Mouse (Mus musculus) midbrain, embryonic 14.5 days (tissue): Measurements from ENCODE around the gene Ldhc. TPM values are rescaled to one million over a fixed set of nuclear protein-coding genes. Genes with fewer than 3 reads are reported as not detected.
"Not testable (repeated sequence)": the region's sequence is repeated elsewhere in the genome, so short reads cannot be mapped to it uniquely, and the experiment has no call there.

Source experiments
- ATAC-seq: fragments of 200-750 bp; cut with Nextera tagmentation; 2 replicates; pipeline ENCODE4 v1.8.0; 2017; ENCODE audit warnings: moderate number of reproducible peaks, moderate library complexity; ENCODE audit not compliant: low FRiP score, low TSS enrichment
- DNase-seq: peaks from one replicate; pipeline ENCODE4 v3.0.0-alpha.2; 2015
- H3K27ac ChIP-seq: fragments of 300-500 bp; sonication (generic); replicated peaks from 2 replicates; pipeline ENCODE4 v1.5.1; 2014; ENCODE audit warnings: mild to moderate bottlenecking, low read depth, low read length, moderate library complexity
- H3K27me3 ChIP-seq: fragments of 300-500 bp; sonication (generic); 2 replicates; pipeline ENCODE4 v1.6.1; 2014; ENCODE audit warnings: low read length, control low read depth, mixed read lengths; ENCODE audit not compliant: control insufficient read depth, insufficient read depth
- H3K36me3 ChIP-seq: fragments of 300-500 bp; sonication (generic); 2 replicates; pipeline ENCODE4 v1.6.1; 2014; ENCODE audit warnings: low read length, control low read depth; ENCODE audit not compliant: control insufficient read depth, insufficient read depth
- H3K4me1 ChIP-seq: fragments of 300-500 bp; sonication (generic); 2 replicates; pipeline ENCODE4 v1.6.1; 2014; ENCODE audit warnings: mild to moderate bottlenecking, antibody characterized with exemption, low read length, control low read depth; ENCODE audit not compliant: control insufficient read depth, insufficient read depth
- H3K4me2 ChIP-seq: fragments of 300-500 bp; sonication (generic); 2 replicates; pipeline ENCODE4 v1.6.1; 2014; ENCODE audit warnings: mild to moderate bottlenecking, low read length, moderate library complexity
- H3K4me3 ChIP-seq: fragments of 300-500 bp; sonication (generic); replicated peaks from 2 replicates; pipeline ENCODE4 v1.5.1; 2014; ENCODE audit warnings: low read depth, low read length
- H3K9ac ChIP-seq: fragments of 300-500 bp; sonication (generic); replicated peaks from 2 replicates; pipeline ENCODE4 v1.6.1; 2014; ENCODE audit warnings: mild to moderate bottlenecking, low read length, moderate library complexity
- H3K9me3 ChIP-seq: fragments of 300-500 bp; sonication (generic); 2 replicates; pipeline ENCODE4 v1.6.1; 2016; ENCODE audit warnings: low read length, control low read depth, mixed read lengths; ENCODE audit not compliant: control insufficient read depth
- WGBS: fragments of 180-500 bp; shearing (Covaris S2); extraction: QIAGEN DNeasy Blood & Tissue Kit; methylation state at CpG from one replicate; pipeline ENCODE4 v1.1.7; 2014; 5-methylcytosine and 5-hydroxymethylcytosine counted together
- polyA plus RNA-seq: library from polyadenylated mRNA; unstranded; fragments of >200 nt; fragmentation: Nextera tagmentation; extraction: Ambion mirVana; gene quantifications from 2 replicates; pipeline ENCODE4 v1.2.1, GENCODE M21; 2014

Gene Ldhc
- polyA plus RNA-seq, 1 experiment from 2014 or later: 0.20 TPM

DNA sequence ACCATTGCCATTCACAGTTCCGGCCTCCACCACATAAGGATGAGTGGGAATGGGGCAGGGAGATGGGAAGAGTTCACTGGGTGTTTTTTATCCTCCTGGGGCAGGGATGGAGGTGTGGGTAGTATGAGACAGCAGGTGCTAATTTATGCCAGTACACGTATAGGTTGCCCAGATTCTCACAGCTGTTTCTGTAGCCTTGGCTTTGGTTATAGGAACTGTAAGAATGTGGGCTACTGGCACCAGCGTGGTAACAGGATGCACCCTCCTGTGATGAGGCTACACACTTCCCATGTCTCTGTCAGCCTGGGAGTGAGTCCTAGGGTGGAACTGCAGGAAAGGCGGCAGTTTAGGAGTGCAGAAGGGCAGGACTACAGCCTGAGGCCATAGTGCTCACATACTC lies 15.8 kb downstream of the Ldhc start:
- no peak overlapping the region for H3K4me2 ChIP-seq
- no peaks in the 10 kb centered on the region for H3K36me3 ChIP-seq
- H3K27ac ChIP-seq: no peak overlapping the region
- no peak overlapping the region for H3K9ac ChIP-seq
- H3K4me3 ChIP-seq: no peak overlapping the region
- H3K27me3 ChIP-seq: no peaks in the 10 kb centered on the region
- no peaks in the 10 kb centered on the region for H3K9me3 ChIP-seq
- 77% methylated on average over 4 of the region's 4 CpGs for WGBS
- no peak for ATAC-seq
- no peaks in the 10 kb centered on the region for H3K4me1 ChIP-seq
- no peak for DNase-seq

DNA sequence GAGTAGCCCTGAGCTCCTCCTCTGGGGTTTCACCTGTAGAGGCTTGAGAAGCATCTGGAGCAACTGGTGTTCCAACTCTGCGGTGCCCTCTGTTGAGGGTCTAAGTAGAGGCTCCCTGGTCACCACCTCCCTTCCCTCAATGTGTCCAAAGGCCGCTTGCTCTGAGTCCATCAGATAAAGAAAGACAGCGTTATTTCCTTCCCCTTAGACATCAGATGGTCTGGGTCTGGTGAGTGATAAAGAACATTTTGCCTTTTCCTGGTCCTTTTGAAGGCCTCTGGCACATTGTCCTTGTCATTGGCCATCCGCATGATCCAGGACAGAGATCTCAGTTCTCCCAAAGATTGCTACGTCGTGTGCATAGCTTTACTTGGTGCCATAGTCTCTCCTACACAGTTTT lies 16.3 kb downstream of the Ldhc start:
- H3K4me1 ChIP-seq: no peaks in the 10 kb centered on the region
- WGBS: 89% methylated on average over 6 of the region's 6 CpGs

DNA sequence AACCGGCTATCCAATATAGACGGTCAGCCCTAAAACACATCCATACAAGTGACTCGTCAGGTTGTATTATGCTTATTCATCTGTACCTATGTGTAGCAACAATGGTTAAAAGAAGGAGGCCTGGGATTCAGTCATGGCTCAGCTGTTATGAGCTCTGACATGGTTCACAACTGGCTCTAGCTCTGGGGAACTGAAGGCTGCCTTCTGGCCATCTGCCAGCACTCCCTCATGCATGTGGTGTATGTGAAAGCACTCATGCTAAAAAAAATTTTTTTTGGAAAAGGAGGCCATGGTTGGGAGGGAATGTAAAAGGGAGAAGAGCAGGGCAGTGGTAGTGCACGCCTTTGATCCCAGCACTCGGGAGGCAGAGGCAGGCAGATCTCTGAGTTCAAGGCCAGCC lies 18.8 kb downstream of the Ldhc start:
- no peaks in the 10 kb centered on the region for H3K27me3 ChIP-seq
- ATAC-seq (no peak), DNase-seq (no peak)

More for the DNA sequence above, 16.3 kb downstream of the Ldhc start:
- Histone ChIP-seq H3K4me2 (no peak overlapping the region), H3K9ac (no peak overlapping the region), H3K36me3 (no peaks in the 10 kb centered on the region), H3K9me3 (no peaks in the 10 kb centered on the region), H3K27ac (no peak overlapping the region), H3K4me3 (no peak overlapping the region), H3K27me3 (no peaks in the 10 kb centered on the region)
- no peak for ATAC-seq
- DNase-seq: no peak

DNA sequence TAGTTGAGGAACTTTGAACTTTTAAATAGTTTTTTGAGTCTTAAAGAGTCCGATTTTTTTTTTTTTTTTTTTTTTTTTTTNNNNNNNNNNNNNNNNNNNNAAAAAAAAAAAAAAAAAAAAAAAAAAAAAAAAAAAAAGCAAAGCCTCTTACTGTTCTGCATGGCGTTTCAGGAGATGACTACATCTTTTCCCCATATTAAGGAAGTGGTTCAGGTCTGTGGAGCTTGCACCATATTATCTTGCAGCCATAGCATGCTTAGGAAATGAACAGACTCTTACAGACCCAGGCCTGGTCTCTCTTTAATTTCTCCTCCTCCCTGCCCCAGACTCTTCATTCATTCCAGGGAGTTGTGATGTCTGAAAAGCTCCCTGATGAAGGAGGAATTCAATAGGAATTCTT lies 20.0 kb downstream of the Ldhc start:
- no peak overlapping the region for H3K4me2 ChIP-seq
- no peaks in the 10 kb centered on the region for H3K27me3 ChIP-seq
- H3K4me1 ChIP-seq: no peaks in the 10 kb centered on the region
- H3K9me3 ChIP-seq: no peaks in the 10 kb centered on the region
- ATAC-seq (no peak), DNase-seq (no peak)
- H3K27ac ChIP-seq: no peak overlapping the region
- no peak overlapping the region for H3K4me3 ChIP-seq
- H3K9ac ChIP-seq: no peak overlapping the region
- 92% methylated on average over 2 of the region's 2 CpGs for WGBS
- H3K36me3 ChIP-seq: peaks cover 19% of the 10 kb centered on the region

More for the DNA sequence above, 18.8 kb downstream of the Ldhc start:
- no peak overlapping the region for H3K9ac ChIP-seq
- no peak overlapping the region for H3K27ac ChIP-seq
- peaks cover 8% of the 10 kb centered on the region for H3K36me3 ChIP-seq
- no peak overlapping the region for H3K4me2 ChIP-seq
- H3K4me1 ChIP-seq: no peaks in the 10 kb centered on the region
- no peak overlapping the region for H3K4me3 ChIP-seq
- H3K9me3 ChIP-seq: no peaks in the 10 kb centered on the region
- WGBS: 97% methylated on average over 5 of the region's 5 CpGs

DNA sequence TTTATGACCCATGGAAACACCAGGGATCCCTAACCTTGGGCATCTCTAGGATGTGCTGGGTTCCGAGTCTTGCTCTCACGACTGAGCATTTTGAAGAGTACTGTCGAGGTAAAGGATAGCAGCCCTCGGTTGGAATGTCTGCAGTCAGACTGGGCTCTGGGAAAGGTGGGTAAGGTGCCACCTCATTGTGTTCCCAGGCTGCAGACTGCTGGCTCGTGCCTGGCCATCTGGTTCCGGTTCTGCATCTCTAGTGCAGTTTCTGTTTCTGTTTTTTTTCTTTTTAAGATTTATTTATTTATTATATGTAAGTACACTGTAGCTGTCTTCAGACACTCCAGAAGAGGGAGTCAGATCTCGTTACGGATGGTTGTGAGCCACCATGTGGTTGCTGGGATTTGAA lies 20.9 kb downstream of the Ldhc start:
- 93% methylated on average over 7 of the region's 8 CpGs for WGBS
- H3K4me3 ChIP-seq, H3K4me1 ChIP-seq, H3K4me2 ChIP-seq, H3K9me3 ChIP-seq, H3K9ac ChIP-seq, H3K27ac ChIP-seq, DNase-seq, ATAC-seq, H3K27me3 ChIP-seq: not testable (repeated sequence)
- H3K36me3 ChIP-seq: peaks cover 29% of the 10 kb centered on the region

DNA sequence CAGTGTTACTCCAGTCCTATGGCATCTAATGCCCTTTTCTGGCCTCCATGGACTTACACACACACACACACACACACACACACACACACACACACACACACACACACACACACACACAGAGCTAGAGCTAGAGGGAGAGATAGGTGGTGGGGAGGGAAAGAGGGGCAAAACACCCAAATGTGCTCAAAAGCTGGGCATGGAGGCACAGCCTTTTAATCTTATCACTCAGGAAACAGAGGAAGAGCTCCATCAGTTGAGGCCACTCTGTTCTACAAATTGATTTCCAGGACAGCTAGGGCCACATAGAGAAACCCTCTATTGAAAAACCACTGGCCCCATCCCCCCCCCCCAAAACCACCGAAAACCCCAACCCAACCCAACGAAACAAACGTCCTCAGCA lies 22.3 kb downstream of the Ldhc start:
- ATAC-seq: no peak
- no peak overlapping the region for H3K4me3 ChIP-seq

DNA sequence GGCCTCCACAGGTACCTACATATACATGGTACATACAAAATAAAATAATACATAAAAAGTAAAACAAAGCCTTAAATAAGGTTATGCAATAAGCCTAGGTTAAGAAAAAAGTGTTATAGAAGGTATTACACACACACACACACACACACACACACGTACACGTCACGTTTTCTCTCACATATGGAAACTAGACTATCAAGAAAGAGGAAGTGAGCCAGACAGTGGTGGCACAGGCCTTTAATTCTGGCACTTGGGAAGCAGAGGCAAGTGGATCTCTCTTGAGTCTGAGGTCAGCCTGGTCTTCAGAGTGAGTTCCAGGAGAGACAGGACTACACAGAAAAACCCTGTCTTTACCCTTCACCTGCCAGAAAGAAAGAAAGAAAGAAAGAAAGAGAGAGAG lies 34.5 kb downstream of the Ldhc start:
- no peak overlapping the region for H3K9ac ChIP-seq
- H3K36me3 ChIP-seq: peaks cover 88% of the 10 kb centered on the region
- H3K4me1 ChIP-seq: no peaks in the 10 kb centered on the region
- no peak overlapping the region for H3K4me2 ChIP-seq
- no peak overlapping the region for H3K27ac ChIP-seq
- no peaks in the 10 kb centered on the region for H3K27me3 ChIP-seq
- no peaks in the 10 kb centered on the region for H3K9me3 ChIP-seq
- WGBS: 97% methylated on average over 3 of the region's 3 CpGs
- no peak overlapping the region for H3K4me3 ChIP-seq
- ATAC-seq (no peak), DNase-seq (no peak)

More for the DNA sequence above, 22.3 kb downstream of the Ldhc start:
- H3K4me2 ChIP-seq: no peak overlapping the region
- H3K9me3 ChIP-seq: no peaks in the 10 kb centered on the region
- no peaks in the 10 kb centered on the region for H3K27me3 ChIP-seq
- H3K9ac ChIP-seq: no peak overlapping the region
- no peak for DNase-seq
- 91% methylated on average over 3 of the region's 3 CpGs for WGBS
- no peak overlapping the region for H3K27ac ChIP-seq
- H3K4me1 ChIP-seq: no peaks in the 10 kb centered on the region
- peaks cover 42% of the 10 kb centered on the region for H3K36me3 ChIP-seq

DNA sequence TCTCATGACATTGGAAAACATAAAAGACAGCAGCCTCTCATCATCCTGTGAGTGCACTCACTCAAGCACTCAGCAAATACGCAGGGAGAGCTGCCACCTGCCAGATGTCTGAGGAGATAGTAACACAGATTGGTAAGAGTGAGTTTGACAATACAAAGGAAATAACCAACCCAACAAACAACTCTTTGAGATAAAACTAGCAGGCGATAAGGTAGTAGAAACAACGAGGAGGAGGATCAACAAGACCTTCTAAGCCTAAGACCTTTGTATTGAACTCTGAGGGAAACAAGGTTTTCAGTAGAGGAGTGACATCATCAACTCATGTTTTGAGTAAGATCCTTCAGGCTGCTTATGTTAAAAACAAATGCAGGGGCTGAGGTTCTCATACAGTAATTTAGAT lies 38.3 kb downstream of the Ldhc start:
- H3K36me3 ChIP-seq: peaks cover 86% of the 10 kb centered on the region

DNA sequence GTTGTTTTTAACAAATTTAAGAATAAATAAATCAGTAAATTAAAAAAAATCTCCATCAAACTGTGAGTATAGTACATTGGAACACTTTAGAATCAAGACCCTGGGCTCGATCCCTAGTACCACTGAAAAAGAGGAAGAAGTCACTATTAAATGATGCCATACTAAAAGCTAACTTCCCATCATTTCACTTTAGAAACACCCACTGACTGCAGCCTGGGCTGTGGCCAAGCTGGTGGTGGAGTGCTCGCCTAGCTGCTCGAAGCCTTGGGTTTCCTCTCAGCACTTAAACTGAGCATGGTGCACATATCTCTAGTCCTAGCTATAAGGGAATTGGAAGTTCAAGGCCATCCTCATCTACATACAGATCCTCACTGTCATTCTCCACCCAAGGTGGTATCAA lies 50.2 kb downstream of the Ldhc start:
- no peak overlapping the region for H3K9ac ChIP-seq
- no peaks in the 10 kb centered on the region for H3K27me3 ChIP-seq
- no peak overlapping the region for H3K4me2 ChIP-seq
- H3K4me3 ChIP-seq: no peak overlapping the region
- no peaks in the 10 kb centered on the region for H3K9me3 ChIP-seq
- H3K4me1 ChIP-seq: no peaks in the 10 kb centered on the region
- H3K27ac ChIP-seq: no peak overlapping the region
- DNase-seq (no peak), ATAC-seq (no peak)
- 94% methylated on average over 3 of the region's 3 CpGs for WGBS
- peaks cover 78% of the 10 kb centered on the region for H3K36me3 ChIP-seq

More for the DNA sequence above, 38.3 kb downstream of the Ldhc start:
- no peaks in the 10 kb centered on the region for H3K4me1 ChIP-seq
- H3K4me2 ChIP-seq: no peak overlapping the region
- H3K9me3 ChIP-seq: no peaks in the 10 kb centered on the region
- no peaks in the 10 kb centered on the region for H3K27me3 ChIP-seq
- no peak overlapping the region for H3K4me3 ChIP-seq
- H3K27ac ChIP-seq: no peak overlapping the region
- no peak for DNase-seq
- no peak for ATAC-seq
- H3K9ac ChIP-seq: no peak overlapping the region
- 95% methylated on average over 3 of the region's 3 CpGs for WGBS
